Mouse (Mus musculus): ENCODE data around the gene Pard3.

DNA sequence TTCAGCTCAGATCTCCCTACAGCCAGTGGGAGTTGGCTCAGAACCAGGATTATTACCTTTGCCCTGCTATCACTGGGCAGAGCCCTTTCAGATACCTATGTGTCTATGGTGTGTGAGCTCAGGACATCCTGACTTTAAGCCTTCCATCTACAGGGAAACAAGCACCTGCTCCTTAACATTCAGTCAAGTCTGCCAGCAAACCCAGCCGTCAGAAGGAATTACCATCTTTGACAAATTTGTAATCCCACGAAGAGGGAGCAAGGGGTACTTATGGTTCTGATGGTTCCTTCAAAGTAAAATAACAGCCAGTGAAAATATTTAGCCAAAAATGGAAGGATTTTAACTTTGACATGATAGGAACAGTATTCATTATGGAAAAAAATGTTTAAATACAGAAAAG, 466.1 kb downstream of the Pard3 start:
- TF ChIP-seq CTCF (conservative IDR thresholded peaks at IDR 0.05; ENCODE audit: insufficient read depth, insufficient read length, low read depth, low read length) (no peak), POLR2A (IDR thresholded peaks at IDR 0.05; ENCODE audit: low read depth, low read length) (no peak)
